Mouse (Mus musculus) midbrain, embryonic 13.5 days (tissue): ENCODE data around the gene Clba1. TPM values are rescaled to one million over a fixed set of nuclear protein-coding genes. Genes with fewer than 3 reads are reported as not detected.

ENCODE experiments used
- ATAC-seq: fragments of 200-750 bp; cut with Nextera tagmentation; 2 replicates; pipeline ENCODE4 v1.8.0; 2017; ENCODE audit warnings: mild to moderate bottlenecking, moderate TSS enrichment, moderate library complexity
- H3K27ac ChIP-seq: fragments of 300-500 bp; sonication (generic); 2 replicates; pipeline ENCODE4 v1.5.1; 2015; ENCODE audit warnings: inconsistent platforms, mild to moderate bottlenecking, moderate library complexity
- H3K27me3 ChIP-seq: fragments of 300-500 bp; sonication (generic); 2 replicates; pipeline ENCODE4 v1.6.1; 2015; ENCODE audit warnings: mild to moderate bottlenecking, inconsistent platforms
- H3K36me3 ChIP-seq: fragments of 300-500 bp; sonication (generic); 2 replicates; pipeline ENCODE4 v1.6.1; 2015; ENCODE audit warnings: mild to moderate bottlenecking, inconsistent platforms
- H3K4me1 ChIP-seq: fragments of 300-500 bp; sonication (generic); replicated peaks from 2 replicates; pipeline ENCODE4 v1.6.1; 2015; ENCODE audit warnings: inconsistent platforms
- H3K4me2 ChIP-seq: fragments of 300-500 bp; sonication (generic); replicated peaks from 2 replicates; pipeline ENCODE4 v1.6.1; 2015; ENCODE audit warnings: moderate library complexity, mild to moderate bottlenecking, inconsistent platforms
- H3K4me3 ChIP-seq: fragments of 300-500 bp; sonication (generic); replicated peaks from 2 replicates; pipeline ENCODE4 v1.5.1; 2015; ENCODE audit warnings: mild to moderate bottlenecking, inconsistent platforms
- H3K9ac ChIP-seq: fragments of 300-500 bp; sonication (generic); replicated peaks from 2 replicates; pipeline ENCODE4 v1.6.1; 2015; ENCODE audit warnings: mild to moderate bottlenecking, inconsistent platforms
- H3K9me3 ChIP-seq: fragments of 300-500 bp; sonication (generic); 2 replicates; pipeline ENCODE4 v1.6.1; 2016; ENCODE audit warnings: mild to moderate bottlenecking, inconsistent platforms
- WGBS: fragments of 180-500 bp; shearing (Covaris S2); methylation state at CpG from one replicate; pipeline ENCODE4 v1.1.7; 2015; 5-methylcytosine and 5-hydroxymethylcytosine counted together
- polyA plus RNA-seq: library from polyadenylated mRNA; unstranded; fragments of >200 nt; fragmentation: Nextera tagmentation; extraction: Ambion mirVana; gene quantifications from 2 replicates; pipeline ENCODE4 v1.2.1, GENCODE M21; 2015

Clba1 gene
- polyA plus RNA-seq, 1 experiment from 2014 or later = 22.7 TPM

GRCm38 (mm10) chr12:112769031-112769430 lies 39.7 kb upstream of the Clba1 start:
- no peak overlapping the region for H3K4me3 ChIP-seq
- H3K9ac ChIP-seq = no peak overlapping the region
- WGBS = 87% methylated on average over 6 of the region's 6 CpGs
- H3K4me1 ChIP-seq = no peaks in the 10 kb centered on the region
- no peaks in the 10 kb centered on the region for H3K27me3 ChIP-seq
- H3K27ac ChIP-seq = no peak overlapping the region
- H3K9me3 ChIP-seq = no peaks in the 10 kb centered on the region
- ATAC-seq = no peak
- H3K36me3 ChIP-seq = no peaks in the 10 kb centered on the region
- no peak overlapping the region for H3K4me2 ChIP-seq

GRCm38 (mm10) chr12:112769751-112770150 lies 39.0 kb upstream of the Clba1 start:
- H3K27me3 ChIP-seq = no peaks in the 10 kb centered on the region
- no peak for ATAC-seq
- no peak overlapping the region for H3K9ac ChIP-seq
- no peak overlapping the region for H3K4me2 ChIP-seq
- no peaks in the 10 kb centered on the region for H3K9me3 ChIP-seq
- H3K4me1 ChIP-seq = no peaks in the 10 kb centered on the region
- H3K36me3 ChIP-seq = no peaks in the 10 kb centered on the region
- WGBS = 82% methylated on average over 2 of the region's 2 CpGs
- no peak overlapping the region for H3K27ac ChIP-seq
- no peak overlapping the region for H3K4me3 ChIP-seq

- Histone ChIP-seq H3K4me1 (no peaks in the 10 kb centered on the region), H3K27ac (no peak overlapping the region), H3K36me3 (no peaks in the 10 kb centered on the region), H3K4me2 (no peak overlapping the region), H3K4me3 (no peak overlapping the region), H3K9me3 (peaks cover 6% of the 10 kb centered on the region), H3K9ac (no peak overlapping the region), H3K27me3 (no peaks in the 10 kb centered on the region)
- no peak for ATAC-seq
- WGBS = 80% methylated on average over 4 of the region's 4 CpGs
These were observed 38.3 kb upstream of the Clba1 start for GRCm38 (mm10) chr12:112770396-112770795.

GRCm38 (mm10) chr12:112772306-112772705 lies 36.4 kb upstream of the Clba1 start:
- H3K36me3 ChIP-seq = no peaks in the 10 kb centered on the region
- H3K9ac ChIP-seq = no peak overlapping the region
- no peak for ATAC-seq
- no peak overlapping the region for H3K4me2 ChIP-seq
- H3K4me1 ChIP-seq = no peaks in the 10 kb centered on the region
- H3K27me3 ChIP-seq = no peaks in the 10 kb centered on the region
- H3K9me3 ChIP-seq = peaks cover 7% of the 10 kb centered on the region
- H3K27ac ChIP-seq = no peak overlapping the region
- WGBS = 90% methylated on average over 14 of the region's 14 CpGs
- H3K4me3 ChIP-seq = no peak overlapping the region

GRCm38 (mm10) chr12:112773366-112773765 lies 35.4 kb upstream of the Clba1 start:
- Histone ChIP-seq H3K27ac (no peak overlapping the region), H3K4me3 (no peak overlapping the region), H3K36me3 (no peaks in the 10 kb centered on the region), H3K9me3 (peaks cover 7% of the 10 kb centered on the region), H3K9ac (no peak overlapping the region), H3K27me3 (no peaks in the 10 kb centered on the region), H3K4me1 (no peaks in the 10 kb centered on the region), H3K4me2 (no peak overlapping the region)
- 45% methylated on average over 9 of the region's 9 CpGs for WGBS
- no peak for ATAC-seq

GRCm38 (mm10) chr12:112774026-112774425 lies 34.7 kb upstream of the Clba1 start:
- no peak for ATAC-seq
- no peak overlapping the region for H3K27ac ChIP-seq
- H3K9me3 ChIP-seq = peaks cover 7% of the 10 kb centered on the region
- WGBS = 89% methylated on average over 6 of the region's 6 CpGs
- H3K4me3 ChIP-seq = no peak overlapping the region
- no peaks in the 10 kb centered on the region for H3K36me3 ChIP-seq
- no peak overlapping the region for H3K4me2 ChIP-seq
- H3K9ac ChIP-seq = no peak overlapping the region
- H3K4me1 ChIP-seq = no peaks in the 10 kb centered on the region
- H3K27me3 ChIP-seq = no peaks in the 10 kb centered on the region

- H3K4me3 ChIP-seq = no peak overlapping the region
- H3K36me3 ChIP-seq = no peaks in the 10 kb centered on the region
- no peak for ATAC-seq
- no peaks in the 10 kb centered on the region for H3K27me3 ChIP-seq
- H3K9ac ChIP-seq = no peak overlapping the region
- no peak overlapping the region for H3K27ac ChIP-seq
- H3K4me1 ChIP-seq = no peaks in the 10 kb centered on the region
- WGBS = 94% methylated on average over 10 of the region's 10 CpGs
- peaks cover 7% of the 10 kb centered on the region for H3K9me3 ChIP-seq
- H3K4me2 ChIP-seq = no peak overlapping the region
These were observed 34.3 kb upstream of the Clba1 start for GRCm38 (mm10) chr12:112774481-112774880.

GRCm38 (mm10) chr12:112791026-112791425 lies 17.7 kb upstream of the Clba1 start:
- no peaks in the 10 kb centered on the region for H3K27me3 ChIP-seq

GRCm38 (mm10) chr12:112793601-112794355 lies 15.0 kb upstream of the Clba1 start:
- H3K4me1 ChIP-seq = peaks cover 9% of the 10 kb centered on the region
- H3K9me3 ChIP-seq = no peaks in the 10 kb centered on the region
- H3K36me3 ChIP-seq = no peaks in the 10 kb centered on the region
- no peak overlapping the region for H3K27ac ChIP-seq
- no peaks in the 10 kb centered on the region for H3K27me3 ChIP-seq
- WGBS = 74% methylated on average over 13 of the region's 13 CpGs
- no peak overlapping the region for H3K4me3 ChIP-seq
- no peak for ATAC-seq
- H3K9ac ChIP-seq = no peak overlapping the region
- no peak overlapping the region for H3K4me2 ChIP-seq

More at GRCm38 (mm10) chr12:112791026-112791425, 17.7 kb upstream of the Clba1 start:
- 85% methylated on average over 8 of the region's 8 CpGs for WGBS
- Histone ChIP-seq H3K9me3 (no peaks in the 10 kb centered on the region), H3K27ac (no peak overlapping the region), H3K36me3 (no peaks in the 10 kb centered on the region), H3K4me3 (no peak overlapping the region), H3K4me2 (no peak overlapping the region), H3K9ac (no peak overlapping the region), H3K4me1 (peaks cover 7% of the 10 kb centered on the region)
- no peak for ATAC-seq

GRCm38 (mm10) chr12:112794356-112794816 lies 14.4 kb upstream of the Clba1 start:
- 28% methylated on average over 7 of the region's 7 CpGs for WGBS

GRCm38 (mm10) chr12:112794998-112795397 lies 13.7 kb upstream of the Clba1 start:
- Histone ChIP-seq H3K27me3 (0 out of 2 replicates have a peak, but pooled peaks cover 4% of the 10 kb centered on the region), H3K9me3 (no peaks in the 10 kb centered on the region), H3K36me3 (no peaks in the 10 kb centered on the region), H3K4me1 (peaks cover 9% of the 10 kb centered on the region), H3K9ac (no peak overlapping the region), H3K27ac (no peak overlapping the region), H3K4me3 (no peak overlapping the region), H3K4me2 (no peak overlapping the region)
- ATAC-seq = no peak
- 95% methylated on average over 5 of the region's 5 CpGs for WGBS

More at GRCm38 (mm10) chr12:112794356-112794816, 14.4 kb upstream of the Clba1 start:
- Histone ChIP-seq H3K4me3 (no peak overlapping the region), H3K27ac (no peak overlapping the region), H3K4me1 (peaks cover 9% of the 10 kb centered on the region), H3K9ac (no peak overlapping the region), H3K36me3 (no peaks in the 10 kb centered on the region), H3K9me3 (no peaks in the 10 kb centered on the region), H3K27me3 (no peaks in the 10 kb centered on the region), H3K4me2 (no peak overlapping the region)
- no peak for ATAC-seq

GRCm38 (mm10) chr12:112795466-112796104 lies 13.2 kb upstream of the Clba1 start:
- ATAC-seq = no peak
- 77% methylated on average over 18 of the region's 18 CpGs for WGBS
- peaks cover 9% of the 10 kb centered on the region for H3K27me3 ChIP-seq
- H3K4me1 ChIP-seq = peaks cover 9% of the 10 kb centered on the region
- H3K4me3 ChIP-seq = no peak overlapping the region
- H3K4me2 ChIP-seq = no peak overlapping the region
- H3K9me3 ChIP-seq = no peaks in the 10 kb centered on the region
- H3K9ac ChIP-seq = no peak overlapping the region
- H3K36me3 ChIP-seq = no peaks in the 10 kb centered on the region
- H3K27ac ChIP-seq = no peak overlapping the region
